Mouse (Mus musculus): ENCODE measurements around the gene Gja5. TPM values are rescaled to one million over a fixed set of nuclear protein-coding genes. Genes with fewer than 3 reads are reported as not detected.
A peak's percentile ranks its signal among the peaks of the same experiment; 100 is the strongest.

The Gja5 gene
- polyA plus RNA-seq, 1 experiment from 2014 or later, result 2.4 TPM

- Histone ChIP-seq H3K36me3 (peaks cover 45% of the 10 kb centered on the region), H3K27me3 (no peaks in the 10 kb centered on the region), H3K4me1 (no peaks in the 10 kb centered on the region), H3K9me3 (no peaks in the 10 kb centered on the region), H3K9ac (replicated peaks) (no peak overlapping the region), H3K4me3 (no peak overlapping the region), H3K27ac (replicated peaks) (no peak overlapping the region), H3K4me2 (replicated peaks) (no peak overlapping the region)
- 93% methylated on average over 14 of the region's 14 CpGs for WGBS
- no peak for ATAC-seq (replicated peaks)
Measured at GRCm38 (mm10) chr3:96882061-96882849, 22.2 kb upstream of the Gja5 start.

DNA sequence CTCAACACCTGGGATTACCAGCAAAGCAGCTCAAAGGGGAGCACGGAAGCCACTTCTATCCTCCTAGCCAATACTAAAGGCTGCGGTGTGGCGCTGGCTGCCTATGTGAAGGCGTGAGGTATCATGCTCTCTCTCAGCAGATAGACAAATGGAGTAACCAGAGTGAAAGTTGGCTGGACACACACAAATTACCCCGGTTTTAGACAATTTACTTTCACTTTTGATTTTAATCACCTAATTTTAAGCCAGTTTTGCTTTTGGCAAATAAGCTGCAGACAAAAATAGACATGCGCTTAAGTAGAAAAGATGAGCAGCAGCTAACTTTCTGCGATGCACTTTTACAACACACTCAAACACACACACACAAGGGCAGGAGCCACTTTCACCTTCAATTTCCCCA is 20.8 kb upstream of the Gja5 start:
- Histone ChIP-seq H3K4me2 (replicated peaks) (no peak overlapping the region), H3K36me3 (peaks cover 48% of the 10 kb centered on the region), H3K27me3 (no peaks in the 10 kb centered on the region), H3K4me3 (no peak overlapping the region), H3K9ac (replicated peaks) (no peak overlapping the region), H3K27ac (replicated peaks) (no peak overlapping the region), H3K4me1 (no peaks in the 10 kb centered on the region), H3K9me3 (no peaks in the 10 kb centered on the region)
- no peak for ATAC-seq (replicated peaks)
- 93% methylated on average over 7 of the region's 7 CpGs for WGBS

- Histone ChIP-seq H3K36me3 (no peaks in the 10 kb centered on the region), H3K9ac (replicated peaks) (no peak overlapping the region), H3K4me3 (no peak overlapping the region), H3K27ac (replicated peaks) (no peak overlapping the region), H3K4me1 (peaks cover 16% of the 10 kb centered on the region), H3K27me3 (no peaks in the 10 kb centered on the region), H3K4me2 (replicated peaks) (no peak overlapping the region), H3K9me3 (no peaks in the 10 kb centered on the region)
- ATAC-seq (replicated peaks), result no peak
- 92% methylated on average over 4 of the region's 4 CpGs for WGBS
Measured at GRCm38 (mm10) chr3:96902336-96902999, 2.0 kb upstream of the Gja5 start.

GRCm38 (mm10) chr3:96904851-96905541 is 503 bp downstream of the Gja5 start, which contains the start of gene Gpr89:
TSS of gene Gpr89 (minus strand) at chr3:96905346.
- peak within 1 kb of the TSS; percentile 83 for H3K4me2 ChIP-seq (replicated peaks)
- peak within 1 kb of the TSS; percentile 95 for H3K9ac ChIP-seq (replicated peaks)
- H3K27me3 ChIP-seq, result no peaks in the 10 kb centered on the region
- H3K27ac ChIP-seq (replicated peaks), result peak within 1 kb of the TSS; percentile 49
- H3K4me1 ChIP-seq, result peaks cover 16% of the 10 kb centered on the region
- no peaks in the 10 kb centered on the region for H3K36me3 ChIP-seq
- under 1% methylated on average over 40 of the region's 40 CpGs for WGBS
- H3K4me3 ChIP-seq, result peak within 1 kb of the TSS; percentile 97
- no peaks in the 10 kb centered on the region for H3K9me3 ChIP-seq
- ATAC-seq (replicated peaks), result peak; percentile 97

GRCm38 (mm10) chr3:96905592-96905991 is 1.1 kb downstream of the Gja5 start:
- H3K9ac ChIP-seq (replicated peaks), result peak overlapping the region; percentile 95
- H3K27ac ChIP-seq (replicated peaks), result no peak overlapping the region
- no peaks in the 10 kb centered on the region for H3K27me3 ChIP-seq
- peak overlapping the region; percentile 97 for H3K4me3 ChIP-seq
- WGBS, result 42% methylated on average over 9 of the region's 9 CpGs
- H3K36me3 ChIP-seq, result no peaks in the 10 kb centered on the region
- peaks cover 16% of the 10 kb centered on the region for H3K4me1 ChIP-seq
- H3K9me3 ChIP-seq, result no peaks in the 10 kb centered on the region
- ATAC-seq (replicated peaks), result peak; percentile 56
- H3K4me2 ChIP-seq (replicated peaks), result peak overlapping the region; percentile 83

- no peak overlapping the region for H3K4me3 ChIP-seq
- H3K4me1 ChIP-seq, result no peaks in the 10 kb centered on the region
- H3K36me3 ChIP-seq, result no peaks in the 10 kb centered on the region
- 78% methylated on average over 7 of the region's 7 CpGs for WGBS
- no peak overlapping the region for H3K4me2 ChIP-seq (replicated peaks)
- no peaks in the 10 kb centered on the region for H3K27me3 ChIP-seq
- no peak overlapping the region for H3K27ac ChIP-seq (replicated peaks)
- no peaks in the 10 kb centered on the region for H3K9me3 ChIP-seq
- H3K9ac ChIP-seq (replicated peaks), result no peak overlapping the region
- ATAC-seq (replicated peaks), result no peak
Measured at GRCm38 (mm10) chr3:96920991-96921390, 16.5 kb downstream of the Gja5 start.

GRCm38 (mm10) chr3:96924631-96925030 is 20.1 kb downstream of the Gja5 start:
- WGBS, result 82% methylated on average over 4 of the region's 4 CpGs
- ATAC-seq (replicated peaks), result no peak
- H3K9me3 ChIP-seq, result no peaks in the 10 kb centered on the region

DNA sequence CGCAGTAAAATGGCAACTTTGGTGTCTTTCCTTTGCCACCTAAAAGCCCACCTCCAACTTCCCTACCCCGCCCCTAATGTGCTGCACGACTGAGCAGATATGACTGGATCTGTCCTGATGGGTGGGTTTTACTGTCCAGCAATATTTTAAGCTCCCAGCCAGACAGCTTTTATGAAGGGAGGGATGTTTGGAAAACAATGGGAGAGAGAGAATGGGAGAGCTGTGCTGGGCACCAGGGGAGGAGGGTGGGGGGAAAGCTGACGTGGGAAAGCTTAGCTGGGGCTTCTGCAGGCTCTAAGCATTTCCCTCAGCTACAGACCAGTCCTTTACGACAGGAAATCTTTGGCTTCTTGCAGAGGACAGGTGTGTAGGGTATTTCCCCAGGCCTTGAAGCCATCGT is 21.4 kb downstream of the Gja5 start, which contains the start of gene Gja8:
Gene Gja8, minus strand, starts transcription at position 101 of the 400 bp plus-strand sequence.
- Histone ChIP-seq H3K36me3 (no peaks in the 10 kb centered on the region), H3K9me3 (no peaks in the 10 kb centered on the region)
- no peak for ATAC-seq (replicated peaks)

More at GRCm38 (mm10) chr3:96924631-96925030, 20.1 kb downstream of the Gja5 start:
- H3K27ac ChIP-seq (replicated peaks), result no peak overlapping the region
- H3K4me1 ChIP-seq, result no peaks in the 10 kb centered on the region
- H3K27me3 ChIP-seq, result no peaks in the 10 kb centered on the region
- no peak overlapping the region for H3K9ac ChIP-seq (replicated peaks)
- H3K36me3 ChIP-seq, result no peaks in the 10 kb centered on the region
- no peak overlapping the region for H3K4me2 ChIP-seq (replicated peaks)
- H3K4me3 ChIP-seq, result no peak overlapping the region

DNA sequence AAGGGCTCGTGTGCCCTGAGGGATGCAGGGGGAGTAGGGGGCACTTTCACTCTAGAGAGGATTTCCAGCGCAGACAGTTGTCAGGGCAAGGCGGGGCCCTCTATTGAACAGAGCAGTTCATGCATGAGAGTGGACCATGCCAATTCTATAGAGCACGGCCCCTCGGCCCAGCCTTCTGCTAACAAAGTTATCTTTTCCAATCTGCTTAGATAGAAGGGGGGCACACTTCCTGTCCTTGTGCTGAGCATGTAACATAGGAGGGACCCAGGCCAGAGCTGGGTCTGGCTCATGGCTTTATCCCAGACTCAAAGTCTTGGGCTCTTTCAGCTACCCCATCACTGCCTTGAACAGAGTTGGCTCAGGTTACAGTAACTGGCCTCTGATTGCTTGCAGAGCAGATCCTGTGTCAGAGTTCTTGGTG is 26.8 kb downstream of the Gja5 start:
- H3K27ac ChIP-seq (replicated peaks), result no peak overlapping the region
- H3K9ac ChIP-seq (replicated peaks), result no peak overlapping the region
- H3K4me1 ChIP-seq, result peaks cover 7% of the 10 kb centered on the region
- H3K4me3 ChIP-seq, result no peak overlapping the region
- 4% methylated on average over 5 of the region's 5 CpGs for WGBS
- H3K36me3 ChIP-seq, result no peaks in the 10 kb centered on the region
- ATAC-seq (replicated peaks), result 0 out of 2 replicates have a peak, but pooled peaks have one; percentile 41
- no peak overlapping the region for H3K4me2 ChIP-seq (replicated peaks)
- H3K9me3 ChIP-seq, result no peaks in the 10 kb centered on the region
- no peaks in the 10 kb centered on the region for H3K27me3 ChIP-seq

More for the DNA sequence above, 21.4 kb downstream of the Gja5 start, which contains the start of gene Gja8:
- Histone ChIP-seq H3K27ac (replicated peaks) (no peak within 1 kb of the TSS), H3K4me2 (replicated peaks) (no peak within 1 kb of the TSS), H3K27me3 (no peaks in the 10 kb centered on the region), H3K9ac (replicated peaks) (no peak within 1 kb of the TSS), H3K4me1 (no peaks in the 10 kb centered on the region), H3K4me3 (no peak within 1 kb of the TSS)
- 65% methylated on average over 6 of the region's 6 CpGs for WGBS

DNA sequence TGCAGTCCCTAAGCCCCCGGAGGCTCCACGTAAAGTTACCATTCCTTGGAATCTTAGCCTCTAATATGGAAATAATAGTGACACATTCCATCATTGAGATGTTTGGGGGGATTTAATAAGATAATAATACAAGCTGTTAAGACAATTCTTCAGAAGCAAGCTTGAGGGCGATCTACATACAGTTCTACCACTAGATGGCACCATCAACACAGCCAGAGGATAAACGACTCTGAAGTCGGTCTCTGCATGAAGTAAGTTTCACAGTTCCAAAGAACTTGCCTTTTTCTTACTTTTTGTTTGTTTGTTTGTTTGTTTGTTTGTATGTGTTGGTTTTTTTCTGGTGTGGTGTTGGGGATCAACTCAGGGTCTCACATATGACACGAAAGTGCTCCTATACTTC is 31.7 kb downstream of the Gja5 start:
- Histone ChIP-seq H3K27ac (replicated peaks) (no peak overlapping the region), H3K9me3 (no peaks in the 10 kb centered on the region), H3K4me3 (no peak overlapping the region), H3K27me3 (no peaks in the 10 kb centered on the region), H3K4me1 (peaks cover 20% of the 10 kb centered on the region), H3K4me2 (replicated peaks) (no peak overlapping the region), H3K9ac (replicated peaks) (no peak overlapping the region), H3K36me3 (no peaks in the 10 kb centered on the region)
- no peak for ATAC-seq (replicated peaks)
- 9% methylated on average over 6 of the region's 6 CpGs for WGBS

DNA sequence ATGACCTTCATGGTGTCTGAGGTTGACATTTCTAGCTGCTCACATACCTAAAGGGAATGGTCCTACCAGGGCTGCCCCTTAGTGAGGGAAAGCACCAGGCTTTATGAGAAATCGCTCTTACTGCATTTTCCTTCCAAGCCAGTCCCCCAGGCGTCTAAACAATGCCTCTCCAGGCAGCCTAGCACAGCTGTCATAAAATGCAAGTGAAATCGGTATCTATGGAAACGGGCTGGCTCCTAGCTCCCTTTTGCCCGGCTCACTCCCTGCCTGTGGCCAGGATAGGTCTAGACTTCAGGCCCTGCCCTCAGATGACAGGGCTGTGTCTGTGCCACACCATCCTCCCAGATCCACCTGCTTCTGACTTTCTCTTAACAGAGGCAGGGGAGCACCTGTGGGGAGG is 33.1 kb downstream of the Gja5 start:
- Histone ChIP-seq H3K27me3 (no peaks in the 10 kb centered on the region), H3K4me2 (replicated peaks) (no peak overlapping the region), H3K4me1 (peaks cover 17% of the 10 kb centered on the region), H3K36me3 (no peaks in the 10 kb centered on the region), H3K9me3 (no peaks in the 10 kb centered on the region), H3K9ac (replicated peaks) (no peak overlapping the region), H3K27ac (replicated peaks) (no peak overlapping the region), H3K4me3 (no peak overlapping the region)
- 14% methylated on average over 5 of the region's 5 CpGs for WGBS
- peak; percentile 62 for ATAC-seq (replicated peaks)

DNA sequence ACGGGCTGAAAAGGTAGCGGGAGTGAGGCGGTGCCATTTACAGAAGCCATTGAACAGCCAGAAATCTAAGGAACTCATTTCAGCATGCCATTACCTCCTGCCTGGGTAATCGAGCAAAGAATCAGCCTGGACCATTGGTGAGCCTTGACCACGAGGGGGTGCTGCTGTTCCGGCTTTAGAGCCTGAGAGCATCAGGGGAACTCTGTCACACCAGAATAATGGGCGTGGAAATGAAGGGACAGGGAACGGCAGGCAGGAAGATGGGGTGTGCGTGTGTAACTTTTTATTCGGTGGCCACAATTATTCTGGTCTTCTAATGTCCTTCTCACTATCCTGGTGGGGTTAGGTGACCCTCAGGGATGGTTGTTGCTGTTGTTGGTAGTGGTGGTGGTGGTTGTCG is 34.2 kb downstream of the Gja5 start:
- no peak overlapping the region; the same call in 1 of the 2 replicates for H3K9ac ChIP-seq (replicated peaks)
- no peaks in the 10 kb centered on the region for H3K27me3 ChIP-seq
- no peaks in the 10 kb centered on the region for H3K36me3 ChIP-seq
- 11% methylated on average over 11 of the region's 11 CpGs for WGBS
- peak overlapping the region; percentile 38 for H3K4me2 ChIP-seq (replicated peaks)
- ATAC-seq (replicated peaks), result peak; percentile 86
- H3K4me3 ChIP-seq, result peak overlapping the region; percentile 29
- H3K9me3 ChIP-seq, result no peaks in the 10 kb centered on the region
- H3K4me1 ChIP-seq, result peaks cover 17% of the 10 kb centered on the region
- H3K27ac ChIP-seq (replicated peaks), result no peak overlapping the region

Measured in forebrain, embryonic 15.5 days (tissue).